Mouse (Mus musculus): ENCODE data around the gene Senp5.

GRCm38 (mm10) chr16:31935091-31935979, 67.8 kb downstream of the Senp5 start:
- no peak; the same call in 1 of the 2 replicates for TF ChIP-seq POLR2A (IDR thresholded peaks at IDR 0.05; ENCODE audit: control insufficient read depth, low read depth, low read length)
- TF ChIP-seq CTCF (IDR thresholded peaks at IDR 0.05; ENCODE audit: control insufficient read depth, insufficient read depth, insufficient replicate concordance, low read depth, low read length): no peak
